Mouse (Mus musculus): ENCODE measurements at regions not wholly inside any gene's neighbourhood (a gene's known extent, or its start where the extent isn't known, plus 50 kb on each side); places are given as distances from the start of the nearest gene placed in this dataset.

- no peak for DNase-seq
Measured at GRCm38 (mm10) chr17:94424811-94425210, 325.0 kb downstream of the Mettl4 start.

DNA sequence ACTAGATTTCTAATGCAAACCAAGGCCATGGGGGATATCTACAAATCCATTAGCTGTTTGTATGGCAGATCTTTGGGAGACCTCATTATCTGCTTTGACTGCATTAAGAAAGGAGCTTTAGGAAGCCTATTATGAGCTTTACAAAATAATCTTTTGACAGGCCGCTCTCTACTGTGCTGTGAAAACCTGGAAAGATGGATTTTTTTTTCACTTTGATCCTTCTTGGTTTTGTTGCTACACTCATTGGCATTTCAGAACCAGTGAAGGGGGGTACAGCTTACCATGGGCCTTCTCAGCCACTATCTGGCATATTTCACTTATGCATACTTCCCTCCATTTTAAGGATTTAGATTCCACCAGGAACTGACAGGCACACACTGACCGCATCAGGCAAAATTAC is 366.8 kb downstream of the Mettl4 start:
- DNase-seq: no peak

GRCm38 (mm10) chr17:94335688-94336087 is 414.1 kb downstream of the Mettl4 start:
- DNase-seq: no peak

GRCm38 (mm10) chr17:94326179-94326578 is 423.6 kb downstream of the Mettl4 start:
- no peak for DNase-seq

DNA sequence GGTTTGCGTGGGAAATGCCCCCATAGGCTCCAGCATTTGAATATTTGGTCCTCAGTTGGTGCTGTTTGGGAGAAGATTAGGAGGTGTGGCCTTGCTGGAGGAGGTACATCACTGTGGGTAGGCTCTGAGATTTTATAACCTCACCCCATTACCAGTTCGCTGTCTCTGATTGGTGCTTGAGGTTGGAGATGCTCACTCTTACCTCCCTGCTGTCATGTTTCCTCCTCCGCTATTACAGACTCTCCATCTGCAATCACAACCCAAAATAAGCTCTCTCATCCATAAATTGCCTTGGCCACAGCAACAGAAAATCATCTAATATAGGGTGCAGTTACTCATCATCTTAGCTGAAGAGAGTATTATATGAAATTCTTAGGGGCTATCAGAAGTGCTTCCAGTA is 458.6 kb downstream of the Mettl4 start:
- DNase-seq: no peak

- DNase-seq: no peak
Measured at GRCm38 (mm10) chr17:94287612-94288159, 462.1 kb downstream of the Mettl4 start.

GRCm38 (mm10) chr17:94276851-94277250 is 473.0 kb downstream of the Mettl4 start:
- peak; percentile 24 for DNase-seq

DNA sequence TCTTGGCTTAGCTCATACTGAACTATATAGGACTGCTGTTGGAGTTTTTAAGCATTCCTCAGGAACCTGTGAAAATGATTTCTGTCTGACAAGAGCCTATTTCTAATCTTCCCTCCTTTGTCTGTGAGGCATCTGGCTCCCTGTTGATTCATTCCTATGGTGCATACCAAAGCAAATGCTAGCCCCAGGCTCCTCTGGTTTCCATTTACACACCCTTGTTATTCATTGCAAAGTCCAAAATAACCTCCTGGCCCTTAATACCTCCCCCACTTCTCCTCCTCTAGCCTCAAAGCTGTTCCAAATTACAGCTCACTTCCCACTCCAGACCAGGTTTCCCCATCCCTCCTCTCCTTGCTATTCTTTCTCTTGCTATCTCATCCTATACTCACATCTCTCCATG is 480.1 kb downstream of the Mettl4 start:
- no peak for DNase-seq

DNA sequence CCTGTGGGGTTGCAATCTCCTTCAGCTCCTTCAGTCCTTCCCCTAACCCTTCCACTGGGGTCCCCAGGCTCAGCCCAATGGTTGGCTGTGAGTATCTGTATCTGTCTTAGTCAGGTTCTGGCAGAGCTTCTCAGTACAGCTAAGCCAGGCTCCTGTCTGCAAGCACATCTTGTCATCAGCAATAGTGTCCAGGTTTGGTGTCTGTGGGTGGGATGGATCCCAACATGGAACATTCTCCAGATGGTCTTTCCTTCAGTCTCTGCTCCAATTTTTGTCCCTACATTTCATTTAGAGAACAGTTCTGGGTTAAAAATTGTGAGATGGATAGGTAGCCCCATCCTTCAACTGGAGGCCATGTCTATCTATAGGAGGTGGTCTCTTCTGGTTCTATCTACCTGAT is 494.2 kb downstream of the Mettl4 start:
- no peak for DNase-seq

- DNase-seq: no peak
Measured at GRCm38 (mm10) chr17:94254801-94255200, 495.0 kb downstream of the Mettl4 start.

DNA sequence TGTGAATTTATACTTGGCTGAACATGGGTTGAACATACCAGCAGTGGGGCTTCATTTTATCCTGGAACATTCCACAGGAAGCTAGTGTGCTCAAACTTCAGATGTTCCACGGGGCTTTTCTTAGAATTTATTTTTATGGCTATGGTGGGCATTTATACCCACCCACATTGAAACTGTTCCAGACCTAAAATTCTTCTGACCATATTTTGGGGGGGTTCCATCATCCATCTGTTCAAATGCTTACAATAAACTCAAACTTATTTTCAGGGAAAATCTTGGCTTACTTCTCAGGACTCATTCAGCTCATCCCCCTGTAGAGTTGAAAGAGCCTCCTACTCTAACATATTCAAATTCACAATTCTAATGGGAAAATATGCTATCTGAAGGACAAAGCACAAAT is 506.0 kb downstream of the Mettl4 start:
- DNase-seq: no peak

DNA sequence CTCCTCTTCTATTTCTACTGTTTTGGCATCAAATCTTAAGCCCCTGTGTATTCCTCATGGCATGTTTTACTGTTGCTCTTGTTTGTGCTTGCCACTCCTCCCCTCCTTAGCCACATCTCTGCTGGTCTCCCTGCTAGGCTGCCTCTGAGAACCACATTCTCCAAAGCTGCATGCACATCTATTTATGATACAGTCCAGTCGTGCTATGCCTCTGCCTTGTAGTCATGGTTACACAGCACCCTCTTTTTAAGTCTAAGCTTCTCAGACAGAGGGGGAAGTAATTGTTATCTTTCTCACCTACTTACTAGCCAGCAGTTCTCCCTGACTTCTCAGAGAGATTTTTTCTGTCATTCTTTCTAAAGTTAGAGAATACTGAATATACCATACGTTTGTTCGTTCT is 523.7 kb downstream of the Mettl4 start:
- DNase-seq: no peak

Data from cerebellum, adult 9-10 months (tissue).